In genomic region chr10:127294895-127295510, GRCm38 (mm10) we compare ENCODE assay signal across 22 mouse cellular contexts. TPM values are rescaled to one million over a fixed set of nuclear protein-coding genes. Genes with fewer than 3 reads are reported as not detected.
A peak's percentile ranks its signal among the peaks of the same experiment; 100 is the strongest.
DNase-seq lines count a peak whose midpoint lies in the region; ATAC-seq and TF ChIP-seq lines count a peak whose summit lies in the region.
"Had no signal": no experiment of that assay in that cellular context is flagged by ENCODE, and none has a peak within 500 bp of the region (broad histone marks: within the 10 kb centered on the region; RNA-seq: fewer than 3 reads in every experiment).

No protein-coding gene starts in this region.

- no peaks in the 10 kb centered on the region for H3K9me3 ChIP-seq in kidney, embryonic 16.5 days (ENCODE audit: low read length)
- no peaks in the 10 kb centered on the region for H3K9me3 ChIP-seq in megakaryocyte, embryonic 14.5 days
- no peaks in the 10 kb centered on the region for H3K9me3 ChIP-seq in liver, embryonic 15.5 days (replicated peaks)
- H3K9me3 ChIP-seq: forebrain, embryonic 13.5 days; hindbrain, embryonic 15.5 days; midbrain, embryonic 13.5 days; neural tube, embryonic 13.5 days; stomach, embryonic 15.5 days had no signal

- H3K27me3 ChIP-seq in kidney, adult 2 months (replicated peaks; ENCODE audit: control insufficient read depth, insufficient read depth, low read length): no peaks in the 10 kb centered on the region
- no peaks in the 10 kb centered on the region for H3K27me3 ChIP-seq in kidney, embryonic 16.5 days (ENCODE audit: insufficient read depth, low read length)
- H3K27me3 ChIP-seq in megakaryocyte, embryonic 14.5 days (replicated peaks): no peaks in the 10 kb centered on the region
- no peaks in the 10 kb centered on the region for H3K27me3 ChIP-seq in liver, embryonic 15.5 days
- H3K27me3 ChIP-seq: forebrain, embryonic 13.5 days; hindbrain, embryonic 15.5 days; midbrain, embryonic 13.5 days; neural tube, embryonic 13.5 days; stomach, embryonic 15.5 days had no signal

- no peak overlapping the region for H3K4me2 ChIP-seq in kidney, embryonic 16.5 days (replicated peaks; ENCODE audit: low read depth, low read length)
- H3K4me2 ChIP-seq in liver, embryonic 15.5 days: no peak overlapping the region
- H3K4me2 ChIP-seq: forebrain, embryonic 13.5 days; heart, embryonic 11.5 days; hindbrain, embryonic 15.5 days; midbrain, embryonic 13.5 days; neural tube, embryonic 13.5 days; stomach, embryonic 15.5 days had no signal

- 71% methylated on average over 10 of the region's 10 CpGs for WGBS in kidney, adult 2 months
- 86% methylated on average over 10 of the region's 10 CpGs for WGBS in kidney, embryonic 16.5 days
- WGBS in liver, embryonic 15.5 days (ENCODE audit: insufficient replicate concordance): 88% methylated on average over 10 of the region's 10 CpGs

- no peak overlapping the region for H3K27ac ChIP-seq in kidney, adult 2 months (ENCODE audit: insufficient read depth, low read depth, low read length)
- H3K27ac ChIP-seq in kidney, embryonic 16.5 days (ENCODE audit: low read length): no peak overlapping the region
- peak overlapping the region; percentile 98; the same call in 1 of the 2 replicates for H3K27ac ChIP-seq in liver, embryonic 15.5 days (replicated peaks)
- H3K27ac ChIP-seq: forebrain, embryonic 13.5 days; hindbrain, embryonic 15.5 days; macrophage; midbrain, embryonic 13.5 days; neural tube, embryonic 13.5 days; stomach, embryonic 15.5 days had no signal

- TF ChIP-seq CTCF in kidney, adult 2 months (conservative IDR thresholded peaks at IDR 0.05; ENCODE audit: insufficient read depth, insufficient read length, low read depth, low read length): no peak

- peaks cover 7% of the 10 kb centered on the region for H3K36me3 ChIP-seq in kidney, adult 2 months (ENCODE audit: control insufficient read depth, insufficient read depth, low read length)
- H3K36me3 ChIP-seq in kidney, embryonic 16.5 days (ENCODE audit: insufficient read depth, low read length): peaks cover 55% of the 10 kb centered on the region
- H3K36me3 ChIP-seq in megakaryocyte, embryonic 14.5 days (replicated peaks; ENCODE audit: low read length): peaks cover 86% of the 10 kb centered on the region
- H3K36me3 ChIP-seq in liver, embryonic 15.5 days (replicated peaks): peaks cover 76% of the 10 kb centered on the region

- no peak overlapping the region for H3K4me3 ChIP-seq in kidney, adult 2 months (ENCODE audit: insufficient read depth, low read depth, low read length)
- no peak overlapping the region for H3K4me3 ChIP-seq in kidney, embryonic 16.5 days (ENCODE audit: low read length)
- peak overlapping the region; percentile 44 for H3K4me3 ChIP-seq in megakaryocyte, embryonic 14.5 days (replicated peaks)
- no peak overlapping the region for H3K4me3 ChIP-seq in liver, embryonic 15.5 days (replicated peaks)
- H3K4me3 ChIP-seq: forebrain, embryonic 13.5 days; hindbrain, embryonic 15.5 days; midbrain, embryonic 13.5 days; neural tube, embryonic 13.5 days; stomach, embryonic 15.5 days had no signal

- H3K4me1 ChIP-seq in kidney, adult 2 months (ENCODE audit: control insufficient read depth, insufficient read depth, low read length): peaks cover 16% of the 10 kb centered on the region; the same call in 1 of the 2 replicates
- peaks cover 16% of the 10 kb centered on the region for H3K4me1 ChIP-seq in kidney, embryonic 16.5 days (ENCODE audit: insufficient read depth, low read length)
- peaks cover 59% of the 10 kb centered on the region for H3K4me1 ChIP-seq in megakaryocyte, embryonic 14.5 days
- peaks cover 41% of the 10 kb centered on the region for H3K4me1 ChIP-seq in liver, embryonic 15.5 days (replicated peaks)

- no peak overlapping the region for H3K9ac ChIP-seq in kidney, embryonic 16.5 days (replicated peaks; ENCODE audit: low read length)
- H3K9ac ChIP-seq in liver, embryonic 15.5 days: no peak overlapping the region
- H3K9ac ChIP-seq: forebrain, embryonic 13.5 days; hindbrain, embryonic 15.5 days; midbrain, embryonic 13.5 days; neural tube, embryonic 13.5 days; stomach, embryonic 15.5 days had no signal

- no peak for TF ChIP-seq POLR2A in kidney, adult 2 months (IDR thresholded peaks at IDR 0.05; ENCODE audit: low read depth, low read length)

- no peak for ATAC-seq in kidney, embryonic 16.5 days (ENCODE audit: low FRiP score, low TSS enrichment)
- no peak for ATAC-seq in megakaryocyte, adult 5-6 weeks (ENCODE audit: poor library complexity, severe bottlenecking)
- ATAC-seq in liver, embryonic 15.5 days (ENCODE audit: insufficient read depth): no peak
- ATAC-seq: CD4-positive, CD25-positive, alpha-beta regulatory T cell, adult 4 months; forebrain, embryonic 13.5 days; lung, postnatal 0 days; midbrain, embryonic 13.5 days had no signal

- peak; percentile 20 for DNase-seq in adrenal gland, postnatal 14 days
- no peak for DNase-seq in adrenal gland, adult 18-20 months (ENCODE audit: low spot score in 2 of 2)
- peak; percentile 27 for DNase-seq in kidney, adult 2 months
- DNase-seq in right cerebral cortex, postnatal 25 days: no peak
- DNase-seq: cerebellum, adult 11 months; cerebellum, adult 9-11 months; layer of hippocampus, postnatal 36 days; right cerebral cortex, postnatal 4 days; thymus, postnatal 25 days had no signal

RNA-seq across cellular contexts. Expression of gene Mbd6, which starts 6.2 kb away (rescaled TPM):
- 47.9 and 54.0 TPM in 2 replicates for total RNA-seq in adrenal gland, postnatal 14 days (2021)
- 10 to 100 TPM; 38.9 to 45.4 TPM for total RNA-seq in adrenal gland, adult 18-20 months (2021)
- polyA plus RNA-seq in kidney, adult 2 months (2012; rRNA removed): 24.6 and 26.8 TPM in 2 replicates
- polyA plus RNA-seq in kidney, embryonic 16.5 days (2015; fragmentation: Nextera tagmentation; extraction: Ambion mirVana): 13.3 and 14.8 TPM in 2 replicates
- 245 and 640 TPM in 2 replicates for polyA plus RNA-seq in megakaryocyte, embryonic 14.5 days (2012; ENCODE audit: insufficient read depth, low replicate concordance)
- total RNA-seq in megakaryocyte, adult 5-6 weeks (2015): 40.4 and 48.4 TPM in 2 replicates
- 5.6 and 8.9 TPM in 2 replicates for total RNA-seq in megakaryocyte, adult 5-6 weeks (2017)
- polyA plus RNA-seq in liver, embryonic 15.5 days (2015; fragmentation: Nextera tagmentation; extraction: Ambion mirVana): 7.9 and 8.0 TPM in 2 replicates

RNA-seq across cellular contexts. Expression of gene Mars, which starts 16.6 kb away (rescaled TPM):
- 81.9 and 98.4 TPM in 2 replicates for total RNA-seq in adrenal gland, postnatal 14 days (2021)
- 10 to 100 TPM; 80.9 to 98.6 TPM for total RNA-seq in adrenal gland, adult 18-20 months (2021)
- 44.4 and 48.3 TPM in 2 replicates for polyA plus RNA-seq in kidney, adult 2 months (2012; rRNA removed)
- polyA plus RNA-seq in kidney, embryonic 16.5 days (2015; fragmentation: Nextera tagmentation; extraction: Ambion mirVana): 115 and 123 TPM in 2 replicates
- polyA plus RNA-seq in megakaryocyte, embryonic 14.5 days (2012; ENCODE audit: insufficient read depth, low replicate concordance): 26.0 and 101 TPM in 2 replicates
- total RNA-seq in megakaryocyte, adult 5-6 weeks (2015): 38.4 and 47.8 TPM in 2 replicates
- total RNA-seq in megakaryocyte, adult 5-6 weeks (2017): 80.3 and 95.2 TPM in 2 replicates
- polyA plus RNA-seq in liver, embryonic 15.5 days (2015; fragmentation: Nextera tagmentation; extraction: Ambion mirVana): 109 and 112 TPM in 2 replicates

RNA-seq across cellular contexts. Expression of gene Arhgap9, which starts 26.8 kb away (rescaled TPM):
- total RNA-seq in adrenal gland, postnatal 14 days (2021): 2.1 and 15.2 TPM in 2 replicates
- total RNA-seq in adrenal gland, adult 18-20 months (2021): 1 to 10 TPM; 1.7 to 2.9 TPM
- polyA plus RNA-seq in kidney, adult 2 months (2012; rRNA removed): 2.7 and 6.0 TPM in 2 replicates
- 2.5 and 2.6 TPM in 2 replicates for polyA plus RNA-seq in kidney, embryonic 16.5 days (2015; fragmentation: Nextera tagmentation; extraction: Ambion mirVana)
- polyA plus RNA-seq in megakaryocyte, embryonic 14.5 days (2012; ENCODE audit: insufficient read depth, low replicate concordance): 6.1 and 10.4 TPM in 2 replicates
- total RNA-seq in megakaryocyte, adult 5-6 weeks (2015): 135 and 138 TPM in 2 replicates
- total RNA-seq in megakaryocyte, adult 5-6 weeks (2017): 96.8 and 108 TPM in 2 replicates
- 14.1 and 14.9 TPM in 2 replicates for polyA plus RNA-seq in liver, embryonic 15.5 days (2015; fragmentation: Nextera tagmentation; extraction: Ambion mirVana)

RNA-seq across cellular contexts. Expression of gene Dctn2, which starts 28.8 kb away (rescaled TPM):
- 142 and 153 TPM in 2 replicates for total RNA-seq in adrenal gland, postnatal 14 days (2021)
- total RNA-seq in adrenal gland, adult 18-20 months (2021): 100 to 1,000 TPM; 143 to 159 TPM
- polyA plus RNA-seq in kidney, adult 2 months (2012; rRNA removed): 181 and 184 TPM in 2 replicates
- polyA plus RNA-seq in kidney, embryonic 16.5 days (2015; fragmentation: Nextera tagmentation; extraction: Ambion mirVana): 206 and 212 TPM in 2 replicates
- polyA plus RNA-seq in megakaryocyte, embryonic 14.5 days (2012; ENCODE audit: insufficient read depth, low replicate concordance): 176 and 219 TPM in 2 replicates
- 78.9 and 82.6 TPM in 2 replicates for total RNA-seq in megakaryocyte, adult 5-6 weeks (2015)
- total RNA-seq in megakaryocyte, adult 5-6 weeks (2017): 90.1 and 96.4 TPM in 2 replicates
- polyA plus RNA-seq in liver, embryonic 15.5 days (2015; fragmentation: Nextera tagmentation; extraction: Ambion mirVana): 69.5 and 75.7 TPM in 2 replicates

RNA-seq across cellular contexts. Expression of gene Kif5a, which starts 31.9 kb away (rescaled TPM):
- total RNA-seq in adrenal gland, postnatal 14 days (2021): 7.6 and 11.5 TPM in 2 replicates
- 1 to 10 TPM; 5.4 to 8.0 TPM for total RNA-seq in adrenal gland, adult 18-20 months (2021)
- 3.7 and 6.7 TPM in 2 replicates for polyA plus RNA-seq in kidney, adult 2 months (2012; rRNA removed)
- polyA plus RNA-seq in kidney, embryonic 16.5 days (2015; fragmentation: Nextera tagmentation; extraction: Ambion mirVana): 0.76 and 1.7 TPM in 2 replicates
- polyA plus RNA-seq in megakaryocyte, embryonic 14.5 days (2012; ENCODE audit: insufficient read depth, low replicate concordance): 6.6 and 11.4 TPM in 2 replicates
- total RNA-seq in megakaryocyte, adult 5-6 weeks (2015): 0.85 and 0.93 TPM in 2 replicates
- total RNA-seq in megakaryocyte, adult 5-6 weeks (2017): 0.70 and 0.94 TPM in 2 replicates
- 0.06 and 0.21 TPM in 2 replicates for polyA plus RNA-seq in liver, embryonic 15.5 days (2015; fragmentation: Nextera tagmentation; extraction: Ambion mirVana)
- polyA plus RNA-seq: CD4-positive, CD25-positive, alpha-beta regulatory T cell, adult 4 months had no signal

Comparison
In these comparisons a context has a peak if more than half of its experiments do, and no peak if none do; other contexts are left out.
1. DNase-seq: peak in adrenal gland, postnatal 14 days (single experiment) and kidney, adult 2 months (single experiment); none in adrenal gland, adult 18-20 months (0 of 2) and right cerebral cortex, postnatal 25 days (single experiment).